Comparison of ENCODE assay signal across 9 mouse cellular contexts in genomic region chr5:125675623-125676022, GRCm38 (mm10).
DNase-seq lines count a peak whose midpoint lies in the region; ATAC-seq and TF ChIP-seq lines count a peak whose summit lies in the region.
"Had no signal": no experiment of that assay in that cellular context is flagged by ENCODE, and none has a peak within 500 bp of the region (broad histone marks: within the 10 kb centered on the region; RNA-seq: fewer than 3 reads in every experiment).

No protein-coding gene starts in this region.

- ATAC-seq in forebrain, postnatal 0 days = peak; percentile 94

- H3K27me3 ChIP-seq in forebrain, postnatal 0 days (ENCODE audit: insufficient read depth, low read length) = no peaks in the 10 kb centered on the region
- H3K27me3 ChIP-seq: heart, embryonic 15.5 days had no signal

- DNase-seq in cerebellum, postnatal 10 days = peak; percentile 79 to 82
- DNase-seq in forebrain, postnatal 0 days = peak; percentile 87
- peak; percentile 59 to 73 for DNase-seq in layer of hippocampus, postnatal 36 days
- peak; percentile 15 for DNase-seq in retina, adult 2 months (ENCODE audit: low read depth, low spot score)
- no peak for DNase-seq in c-Kit-positive CD71-positive TER-119-positive erythroid progenitor cells, embryonic 14.5 days (ENCODE audit: low spot score)
- no peak for DNase-seq in MN1 (ENCODE audit: low spot score)
- no peak for DNase-seq in yolk sac, embryonic 10.5 days (ENCODE audit: low spot score)
- no peak for DNase-seq in thymus, postnatal 36 days

- WGBS in forebrain, postnatal 0 days = 9% methylated on average over 13 of the region's 13 CpGs

- H3K4me3 ChIP-seq in forebrain, postnatal 0 days (ENCODE audit: low read depth, low read length) = peak overlapping the region; percentile 3
- H3K4me3 ChIP-seq: heart, embryonic 15.5 days had no signal

- 0 out of 2 replicates have a peak, but pooled peaks have one; percentile 8 for TF ChIP-seq CTCF in forebrain, postnatal 0 days (IDR thresholded peaks at IDR 0.05; ENCODE audit: low read depth)

- peaks cover 21% of the 10 kb centered on the region for H3K4me1 ChIP-seq in forebrain, postnatal 0 days (ENCODE audit: insufficient read depth)
- H3K4me1 ChIP-seq: heart, embryonic 15.5 days had no signal

- H3K9ac ChIP-seq in forebrain, postnatal 0 days = peak overlapping the region; percentile 40; the same call in 1 of the 2 replicates
- H3K9ac ChIP-seq: heart, embryonic 15.5 days had no signal

- H3K4me2 ChIP-seq in forebrain, postnatal 0 days (ENCODE audit: low read depth) = peak overlapping the region; percentile 49
- H3K4me2 ChIP-seq: heart, embryonic 15.5 days had no signal

- no peaks in the 10 kb centered on the region for H3K9me3 ChIP-seq in forebrain, postnatal 0 days (ENCODE audit: low read length)
- H3K9me3 ChIP-seq: heart, embryonic 15.5 days had no signal

- peak overlapping the region; percentile 76 for H3K27ac ChIP-seq in forebrain, postnatal 0 days (ENCODE audit: low read depth, low read length)
- H3K27ac ChIP-seq: heart, embryonic 15.5 days had no signal

- no peaks in the 10 kb centered on the region for H3K36me3 ChIP-seq in forebrain, postnatal 0 days (ENCODE audit: insufficient read depth)
- H3K36me3 ChIP-seq: heart, embryonic 15.5 days had no signal

Comparison
In these comparisons a context has a peak if more than half of its experiments do, and no peak if none do; other contexts are left out.
1. DNase-seq: peak in cerebellum, postnatal 10 days (2 of 2), forebrain, postnatal 0 days (single experiment), layer of hippocampus, postnatal 36 days (2 of 2) and retina, adult 2 months (single experiment); none in c-Kit-positive CD71-positive TER-119-positive erythroid progenitor cells, embryonic 14.5 days (single experiment), MN1 (single experiment), yolk sac, embryonic 10.5 days (single experiment) and thymus, postnatal 36 days (0 of 2).